Mouse (Mus musculus): ENCODE measurements around the gene Tmprss13. TPM values are rescaled to one million over a fixed set of nuclear protein-coding genes. Genes with fewer than 3 reads are reported as not detected.

The Tmprss13 gene
- polyA plus RNA-seq, 1 experiment from 2014 or later, result not detected

DNA sequence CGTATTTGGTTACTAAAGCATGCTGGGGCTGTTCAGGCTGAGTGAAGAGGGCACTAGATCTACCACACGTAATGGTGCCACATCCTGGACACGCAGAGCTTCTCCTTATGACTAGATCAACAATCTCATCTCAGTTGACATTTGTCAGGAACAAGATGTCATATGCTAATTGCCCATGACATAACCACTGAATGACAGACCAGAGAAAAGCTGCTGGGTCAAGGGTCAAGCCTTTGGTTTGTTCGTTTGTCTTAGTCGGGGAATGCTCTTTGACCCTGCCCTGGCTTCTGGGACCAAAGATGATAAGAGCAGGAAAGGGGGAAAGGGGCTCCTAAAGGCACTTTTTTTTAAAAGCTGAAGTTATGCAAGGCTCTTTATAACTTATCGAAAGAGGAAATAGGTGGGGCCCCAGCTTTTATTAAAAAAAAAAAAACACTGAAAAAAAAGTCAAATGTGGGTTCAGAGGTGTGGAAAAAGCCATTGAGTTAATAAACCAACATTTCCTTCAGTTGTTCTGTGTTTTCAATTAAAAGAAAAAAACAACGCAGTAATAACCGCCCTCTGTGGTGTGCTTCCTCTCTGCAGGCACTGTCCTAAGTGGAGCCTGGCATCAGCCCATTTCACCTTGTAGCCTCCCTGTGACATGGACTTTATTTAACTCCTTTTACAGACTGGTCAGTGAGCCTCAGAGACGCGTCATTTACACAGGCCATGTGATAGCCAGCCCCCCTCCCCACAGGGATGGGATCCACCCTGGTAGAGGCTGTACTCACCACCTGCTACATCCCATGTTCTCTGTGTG lies 24.5 kb upstream of the Tmprss13 start:
- no peaks in the 10 kb centered on the region for H3K36me3 ChIP-seq (ENCODE audit: control insufficient read depth, insufficient read depth, low read length)
- no peak overlapping the region for H3K9ac ChIP-seq (ENCODE audit: low read length)
- H3K4me2 ChIP-seq (ENCODE audit: low read depth), result no peak overlapping the region
- H3K4me1 ChIP-seq (ENCODE audit: control insufficient read depth, insufficient read depth, low read length), result no peaks in the 10 kb centered on the region
- no peaks in the 10 kb centered on the region for H3K9me3 ChIP-seq (ENCODE audit: control insufficient read depth, low read length)
- no peak overlapping the region for H3K4me3 ChIP-seq (ENCODE audit: low read depth, low read length)
- no peaks in the 10 kb centered on the region for H3K27me3 ChIP-seq (ENCODE audit: control insufficient read depth, insufficient read depth, low read length)
- ATAC-seq (ENCODE audit: insufficient read depth, low FRiP score, low TSS enrichment) (no peak), DNase-seq (ENCODE audit: low spot score) (no peak)
- no peak overlapping the region for H3K27ac ChIP-seq (ENCODE audit: low read depth, low read length)
- WGBS, result 55% methylated on average over 10 of the region's 10 CpGs

DNA sequence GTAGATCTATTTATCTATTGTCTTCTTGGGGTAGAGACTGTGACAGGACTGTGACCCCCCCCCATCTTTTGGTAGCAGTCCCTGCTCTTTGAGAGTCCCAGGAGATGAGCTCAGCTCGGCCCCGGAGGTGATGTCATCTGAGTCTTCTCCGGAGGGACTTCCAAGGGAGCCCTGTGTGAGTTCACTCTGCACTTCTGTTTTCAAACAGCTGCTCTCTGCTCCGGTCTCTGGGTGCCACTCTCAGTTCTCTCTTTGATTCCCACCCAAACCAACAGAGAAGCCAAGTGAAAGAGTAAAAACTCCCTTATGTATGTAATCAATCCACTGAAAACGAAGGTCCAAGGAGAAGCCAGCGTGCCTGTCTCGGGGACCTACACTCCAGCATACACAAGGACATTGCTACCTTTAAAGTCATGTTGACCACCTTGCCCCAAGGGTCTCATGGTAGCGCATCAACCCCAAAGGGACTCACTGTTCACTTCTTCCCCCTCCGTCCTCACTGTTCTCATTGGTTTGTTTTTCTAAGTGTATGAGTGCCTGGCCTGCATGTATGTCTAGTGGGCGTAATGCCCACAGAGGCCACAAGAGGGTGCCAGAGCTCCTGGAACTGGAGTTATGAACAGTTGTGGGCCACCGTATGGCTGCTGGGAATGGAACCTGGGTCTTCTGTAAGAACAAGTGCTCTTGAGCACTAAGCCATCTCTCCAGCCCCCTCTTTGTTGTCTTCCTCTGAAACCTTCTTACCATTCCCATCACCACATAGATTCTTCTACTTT lies 19.5 kb upstream of the Tmprss13 start:
- Histone ChIP-seq H3K27ac (ENCODE audit: low read depth, low read length) (no peak overlapping the region), H3K4me1 (ENCODE audit: control insufficient read depth, insufficient read depth, low read length) (0 out of 2 replicates have a peak, but pooled peaks cover 2% of the 10 kb centered on the region), H3K27me3 (ENCODE audit: control insufficient read depth, insufficient read depth, low read length) (no peaks in the 10 kb centered on the region), H3K9me3 (ENCODE audit: control insufficient read depth, low read length) (no peaks in the 10 kb centered on the region), H3K9ac (ENCODE audit: low read length) (no peak overlapping the region), H3K4me2 (ENCODE audit: low read depth) (no peak overlapping the region), H3K36me3 (ENCODE audit: control insufficient read depth, insufficient read depth, low read length) (no peaks in the 10 kb centered on the region), H3K4me3 (ENCODE audit: low read depth, low read length) (no peak overlapping the region)
- DNase-seq (ENCODE audit: low spot score), result peak; percentile 32
- ATAC-seq (ENCODE audit: insufficient read depth, low FRiP score, low TSS enrichment), result no peak
- WGBS, result 82% methylated on average over 11 of the region's 11 CpGs

DNA sequence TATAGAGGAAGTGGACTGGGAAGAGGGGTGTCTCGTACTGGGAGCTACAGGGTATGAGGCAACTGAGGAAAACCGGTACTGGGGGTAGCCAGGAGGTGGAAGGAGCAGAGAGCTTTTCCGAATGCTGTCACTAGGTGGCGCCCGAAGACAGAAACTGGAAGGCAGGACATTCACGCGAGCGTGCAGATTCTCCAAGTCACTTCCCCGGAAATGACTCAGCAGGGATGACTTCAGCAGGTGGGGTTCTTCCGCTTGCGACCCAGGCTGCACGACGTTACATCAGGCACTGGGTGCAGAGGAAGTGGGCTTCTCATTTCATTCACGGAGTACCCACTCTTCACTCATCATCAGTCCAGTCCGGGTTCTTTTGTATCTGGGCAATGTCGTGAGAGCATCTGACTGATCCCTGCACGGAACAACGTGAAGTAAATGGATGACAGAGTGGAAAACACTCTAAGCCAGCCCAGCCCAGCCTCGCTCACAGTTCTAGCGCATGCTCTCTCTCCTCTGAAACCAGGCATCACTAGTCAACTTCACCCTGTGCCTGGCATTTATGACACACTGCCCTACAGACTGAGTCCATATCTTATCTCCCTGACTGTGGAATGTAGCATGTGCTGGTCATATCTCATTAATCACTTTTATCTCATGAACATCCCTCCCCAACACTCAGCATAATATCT lies 18.3 kb upstream of the Tmprss13 start:
- WGBS, result 22% methylated on average over 20 of the region's 20 CpGs

DNA sequence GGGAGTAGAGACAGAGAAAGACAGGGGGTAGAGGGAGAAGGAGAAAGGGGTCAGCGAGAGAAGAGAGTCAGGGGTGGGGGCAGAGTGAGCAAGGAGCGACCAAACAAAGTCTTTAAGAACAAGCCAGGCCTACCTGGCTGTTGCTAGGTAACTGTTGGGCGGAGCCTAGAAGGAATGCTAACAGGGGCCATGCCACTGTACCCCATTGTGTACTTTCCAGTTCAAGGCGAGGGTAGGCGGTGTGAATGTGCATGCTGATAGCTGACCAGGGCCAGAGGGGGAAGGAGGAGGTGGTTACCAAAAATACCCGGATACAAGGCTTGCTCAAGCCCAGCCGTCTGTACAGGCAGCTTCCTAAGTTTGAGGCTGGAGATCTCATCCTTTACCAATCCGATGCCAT lies 17.1 kb upstream of the Tmprss13 start:
- no peak for DNase-seq (ENCODE audit: low spot score)
- Histone ChIP-seq H3K27me3 (ENCODE audit: control insufficient read depth, insufficient read depth, low read length) (no peaks in the 10 kb centered on the region), H3K4me3 (ENCODE audit: low read depth, low read length) (no peak overlapping the region), H3K4me1 (ENCODE audit: control insufficient read depth, insufficient read depth, low read length) (0 out of 2 replicates have a peak, but pooled peaks cover 2% of the 10 kb centered on the region), H3K9me3 (ENCODE audit: control insufficient read depth, low read length) (no peaks in the 10 kb centered on the region), H3K4me2 (ENCODE audit: low read depth) (no peak overlapping the region), H3K9ac (ENCODE audit: low read length) (no peak overlapping the region), H3K36me3 (ENCODE audit: control insufficient read depth, insufficient read depth, low read length) (no peaks in the 10 kb centered on the region), H3K27ac (ENCODE audit: low read depth, low read length) (no peak overlapping the region)
- ATAC-seq (ENCODE audit: insufficient read depth, low FRiP score, low TSS enrichment), result no peak
- 87% methylated on average over 8 of the region's 8 CpGs for WGBS

More for the DNA sequence above, 18.3 kb upstream of the Tmprss13 start:
- Histone ChIP-seq H3K27ac (ENCODE audit: low read depth, low read length) (no peak overlapping the region), H3K36me3 (ENCODE audit: control insufficient read depth, insufficient read depth, low read length) (no peaks in the 10 kb centered on the region), H3K4me1 (ENCODE audit: control insufficient read depth, insufficient read depth, low read length) (0 out of 2 replicates have a peak, but pooled peaks cover 2% of the 10 kb centered on the region), H3K4me2 (ENCODE audit: low read depth) (peak overlapping the region; percentile 45), H3K9me3 (ENCODE audit: control insufficient read depth, low read length) (no peaks in the 10 kb centered on the region), H3K9ac (ENCODE audit: low read length) (peak overlapping the region; percentile 44; the same call in 1 of the 2 replicates), H3K27me3 (ENCODE audit: control insufficient read depth, insufficient read depth, low read length) (no peaks in the 10 kb centered on the region), H3K4me3 (ENCODE audit: low read depth, low read length) (no peak overlapping the region)
- peak; percentile 91 for DNase-seq (ENCODE audit: low spot score)
- no peak for ATAC-seq (ENCODE audit: insufficient read depth, low FRiP score, low TSS enrichment)

DNA sequence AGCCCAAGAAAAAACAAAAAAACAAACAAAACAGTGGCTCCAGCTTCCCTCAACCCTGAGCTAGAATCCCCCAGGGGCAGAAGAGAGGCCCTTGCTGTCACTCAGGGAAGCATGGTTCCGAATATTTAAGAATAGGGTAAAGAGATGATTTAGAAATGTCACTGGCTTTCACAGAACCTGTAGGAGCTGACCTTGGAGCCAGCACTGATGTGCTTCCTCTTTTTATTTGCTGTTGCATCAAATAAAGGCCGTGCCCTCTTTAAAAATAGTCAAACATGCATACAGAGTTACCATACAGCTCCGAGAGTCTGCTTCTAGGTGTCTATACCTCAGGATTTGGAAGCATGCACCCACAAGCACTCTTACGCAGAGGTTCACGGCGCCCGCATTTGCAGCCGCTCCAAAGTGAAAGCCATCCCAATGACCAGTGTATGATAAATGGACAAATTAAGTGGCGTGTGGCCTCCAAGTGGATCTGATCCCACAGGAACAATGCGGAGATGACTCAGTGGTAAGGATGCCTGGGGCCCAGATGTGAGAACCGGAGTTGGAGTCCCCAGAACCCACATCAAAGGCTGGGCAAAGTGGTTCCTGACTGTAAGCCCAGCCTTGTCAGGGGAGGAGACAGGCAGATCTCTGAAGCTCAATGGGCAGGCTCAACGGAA lies 12.0 kb upstream of the Tmprss13 start:
- Histone ChIP-seq H3K9ac (ENCODE audit: low read length) (no peak overlapping the region), H3K36me3 (ENCODE audit: control insufficient read depth, insufficient read depth, low read length) (no peaks in the 10 kb centered on the region), H3K4me3 (ENCODE audit: low read depth, low read length) (no peak overlapping the region), H3K4me1 (ENCODE audit: control insufficient read depth, insufficient read depth, low read length) (no peaks in the 10 kb centered on the region), H3K27ac (ENCODE audit: low read depth, low read length) (no peak overlapping the region), H3K4me2 (ENCODE audit: low read depth) (no peak overlapping the region), H3K27me3 (ENCODE audit: control insufficient read depth, insufficient read depth, low read length) (no peaks in the 10 kb centered on the region), H3K9me3 (ENCODE audit: control insufficient read depth, low read length) (no peaks in the 10 kb centered on the region)
- ATAC-seq (ENCODE audit: insufficient read depth, low FRiP score, low TSS enrichment) (no peak), DNase-seq (ENCODE audit: low spot score) (no peak)
- 86% methylated on average over 12 of the region's 12 CpGs for WGBS

DNA sequence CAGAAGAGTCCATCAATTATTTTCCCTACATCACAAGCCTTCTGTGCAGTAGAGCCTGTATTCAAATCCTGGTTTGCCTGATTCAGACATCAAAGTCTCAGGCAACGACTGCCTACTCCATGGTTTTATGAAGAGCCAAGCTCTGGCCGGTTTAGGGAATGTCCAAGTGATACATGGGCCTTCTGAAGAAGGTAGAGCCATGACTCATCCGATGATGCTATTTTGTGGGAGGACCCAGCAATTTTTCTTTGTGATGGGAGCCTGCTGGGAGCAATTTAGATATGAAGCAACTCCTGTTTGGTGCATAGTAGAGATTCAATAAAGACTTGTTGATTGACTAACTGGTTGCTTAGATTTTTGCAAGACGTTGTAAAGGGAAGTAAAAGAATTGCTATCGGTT lies 10.4 kb upstream of the Tmprss13 start:
- H3K27ac ChIP-seq (ENCODE audit: low read depth, low read length), result no peak overlapping the region
- DNase-seq (ENCODE audit: low spot score) (no peak), ATAC-seq (ENCODE audit: insufficient read depth, low FRiP score, low TSS enrichment) (no peak)
- WGBS, result 90% methylated on average over 5 of the region's 5 CpGs
- H3K27me3 ChIP-seq (ENCODE audit: control insufficient read depth, insufficient read depth, low read length), result no peaks in the 10 kb centered on the region
- H3K4me3 ChIP-seq (ENCODE audit: low read depth, low read length), result no peak overlapping the region
- no peaks in the 10 kb centered on the region for H3K4me1 ChIP-seq (ENCODE audit: control insufficient read depth, insufficient read depth, low read length)
- no peaks in the 10 kb centered on the region for H3K9me3 ChIP-seq (ENCODE audit: control insufficient read depth, low read length)
- H3K9ac ChIP-seq (ENCODE audit: low read length), result no peak overlapping the region
- no peak overlapping the region for H3K4me2 ChIP-seq (ENCODE audit: low read depth)
- H3K36me3 ChIP-seq (ENCODE audit: control insufficient read depth, insufficient read depth, low read length), result no peaks in the 10 kb centered on the region

DNA sequence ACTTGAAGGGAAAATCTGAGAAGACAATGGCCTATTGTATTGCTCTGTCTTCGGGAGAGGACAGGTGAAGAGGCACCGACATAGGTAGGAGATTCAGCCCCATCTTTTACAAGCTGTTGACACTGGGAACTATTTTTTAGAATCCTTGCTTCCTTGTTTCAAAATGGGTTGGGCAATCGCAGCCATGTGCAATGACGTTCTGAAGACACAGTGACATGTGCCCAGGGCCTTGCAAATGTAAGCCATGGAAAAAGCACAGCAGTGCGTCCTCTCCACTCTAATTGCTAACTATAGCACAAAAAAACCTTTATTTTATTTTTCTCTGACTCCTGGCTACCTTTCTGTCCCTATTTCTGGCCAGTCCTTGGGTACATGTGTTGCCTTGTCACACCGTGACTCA lies 7.0 kb upstream of the Tmprss13 start:
- no peaks in the 10 kb centered on the region for H3K36me3 ChIP-seq (ENCODE audit: control insufficient read depth, insufficient read depth, low read length)
- H3K9ac ChIP-seq (ENCODE audit: low read length), result no peak overlapping the region
- H3K27ac ChIP-seq (ENCODE audit: low read depth, low read length), result no peak overlapping the region
- no peak overlapping the region for H3K4me2 ChIP-seq (ENCODE audit: low read depth)
- no peak overlapping the region for H3K4me3 ChIP-seq (ENCODE audit: low read depth, low read length)
- H3K9me3 ChIP-seq (ENCODE audit: control insufficient read depth, low read length), result no peaks in the 10 kb centered on the region
- WGBS, result 89% methylated on average over 6 of the region's 6 CpGs
- ATAC-seq (ENCODE audit: insufficient read depth, low FRiP score, low TSS enrichment) (no peak), DNase-seq (ENCODE audit: low spot score) (no peak)
- H3K27me3 ChIP-seq (ENCODE audit: control insufficient read depth, insufficient read depth, low read length), result no peaks in the 10 kb centered on the region
- H3K4me1 ChIP-seq (ENCODE audit: control insufficient read depth, insufficient read depth, low read length), result no peaks in the 10 kb centered on the region

DNA sequence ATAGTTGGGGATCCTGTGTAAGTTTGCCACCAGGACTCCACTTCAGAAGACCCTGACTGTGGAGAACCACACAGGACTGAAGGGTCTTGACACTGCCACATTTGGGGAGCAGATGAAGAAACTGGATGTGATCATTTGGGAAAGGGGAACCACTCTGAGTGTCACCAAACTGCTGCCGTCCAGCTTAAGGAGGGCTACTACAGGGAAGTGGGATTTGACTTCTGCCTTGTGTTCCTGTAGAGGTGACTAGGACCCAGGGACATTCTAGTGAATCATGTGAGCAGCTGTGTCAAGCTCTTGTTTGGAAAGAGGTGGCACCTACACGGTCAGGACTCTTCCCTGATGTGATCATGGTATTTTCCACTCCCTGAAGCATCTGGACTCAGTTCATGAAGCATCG lies 5.0 kb upstream of the Tmprss13 start:
- no peaks in the 10 kb centered on the region for H3K9me3 ChIP-seq (ENCODE audit: control insufficient read depth, low read length)
- no peak for ATAC-seq (ENCODE audit: insufficient read depth, low FRiP score, low TSS enrichment)
- H3K27me3 ChIP-seq (ENCODE audit: control insufficient read depth, insufficient read depth, low read length), result no peaks in the 10 kb centered on the region; the same call in 1 of the 2 replicates
- no peak overlapping the region for H3K27ac ChIP-seq (ENCODE audit: low read depth, low read length)
- no peaks in the 10 kb centered on the region for H3K36me3 ChIP-seq (ENCODE audit: control insufficient read depth, insufficient read depth, low read length)
- H3K4me3 ChIP-seq (ENCODE audit: low read depth, low read length), result no peak overlapping the region
- DNase-seq (ENCODE audit: low spot score), result no peak
- H3K9ac ChIP-seq (ENCODE audit: low read length), result no peak overlapping the region
- H3K4me1 ChIP-seq (ENCODE audit: control insufficient read depth, insufficient read depth, low read length), result no peaks in the 10 kb centered on the region
- H3K4me2 ChIP-seq (ENCODE audit: low read depth), result no peak overlapping the region
- 81% methylated on average over 3 of the region's 3 CpGs for WGBS

All from neural tube, embryonic 11.5 days (tissue).